Mouse (Mus musculus) liver, embryonic 14.5 days (tissue): ENCODE data around the gene Lrig1. TPM values are rescaled to one million over a fixed set of nuclear protein-coding genes. Genes with fewer than 3 reads are reported as not detected.

Source experiments
- ATAC-seq: fragments of 200-750 bp; cut with Nextera tagmentation; 2 replicates; pipeline ENCODE4 v1.8.0; 2017; ENCODE audit warnings: moderate number of reproducible peaks, mild to moderate bottlenecking, moderate library complexity; ENCODE audit not compliant: insufficient read depth
- DNase-seq, 3 experiments: peaks; one replicate each; pipeline ENCODE4 v3.0.0-alpha.2; 2012 to 2013; ENCODE audit warnings: low read depth in 3 of 3, low spot score in 3 of 3
- H3K27ac ChIP-seq: fragments of 300-500 bp; sonication (generic); 2 replicates; pipeline ENCODE4 v1.5.1; 2014; ENCODE audit warnings: moderate library complexity, mild to moderate bottlenecking, control low read depth, inconsistent platforms
- H3K27me3 ChIP-seq: fragments of 300-500 bp; sonication (generic); 2 replicates; pipeline ENCODE4 v1.6.1; 2014; ENCODE audit warnings: mild to moderate bottlenecking, low read length, moderate library complexity; ENCODE audit not compliant: control insufficient read depth, insufficient read depth
- H3K36me3 ChIP-seq: fragments of 300-500 bp; sonication (generic); replicated peaks from 2 replicates; pipeline ENCODE4 v1.6.1; 2014; ENCODE audit warnings: low read depth; ENCODE audit not compliant: control insufficient read depth, insufficient read depth
- H3K4me1 ChIP-seq, 2 experiments: fragments of 200-500 bp in 1 of 2; fragments of 300-500 bp in 1 of 2; sonication (generic) in 1 of 2; replicated peaks; 2 replicates each; pipeline ENCODE4 v1.6.1; 2012 to 2014; ENCODE audit warnings: antibody characterized with exemption in 1 of 2, inconsistent platforms in 1 of 2, low read length in 1 of 2; ENCODE audit not compliant: control insufficient read depth in 2 of 2, insufficient read depth in 2 of 2
- H3K4me2 ChIP-seq: fragments of 300-500 bp; sonication (generic); 2 replicates; pipeline ENCODE4 v1.6.1; 2014; ENCODE audit warnings: low read depth, mild to moderate bottlenecking, control low read depth, moderate library complexity
- H3K4me3 ChIP-seq, 2 experiments: fragments of 200-500 bp in 1 of 2; fragments of 300-500 bp in 1 of 2; sonication (generic) in 1 of 2; 2 replicates each; pipeline ENCODE4 v1.5.1; 2012 to 2014; ENCODE audit warnings: low read depth in 2 of 2, low read length in 2 of 2, mild to moderate bottlenecking in 2 of 2, control low read depth in 1 of 2, inconsistent platforms in 1 of 2, moderate library complexity in 1 of 2; ENCODE audit not compliant: insufficient read depth in 1 of 2
- H3K9ac ChIP-seq: fragments of 300-500 bp; sonication (generic); replicated peaks from 2 replicates; pipeline ENCODE4 v1.6.1; 2014; ENCODE audit warnings: mild to moderate bottlenecking, control low read depth, moderate library complexity
- H3K9me3 ChIP-seq: fragments of 300-500 bp; sonication (generic); 2 replicates; pipeline ENCODE4 v1.6.1; 2016; ENCODE audit warnings: low read length, mixed read lengths; ENCODE audit not compliant: control insufficient read depth
- CTCF ChIP-seq: IDR thresholded peaks from 2 replicates; pipeline ENCODE4 v1.5.1; 2016; ENCODE audit warnings: antibody characterized with exemption, low read depth, control low read depth
- EP300 ChIP-seq: IDR thresholded peaks from 2 replicates; pipeline ENCODE4 v1.6.1; 2016; ENCODE audit warnings: antibody characterized with exemption, low read depth
- WGBS: fragments of 180-500 bp; shearing (Covaris S2); extraction: QIAGEN DNeasy Blood & Tissue Kit; methylation state at CpG from one replicate; pipeline ENCODE4 v1.1.7; 2014; ENCODE audit not compliant: insufficient replicate concordance; 5-methylcytosine and 5-hydroxymethylcytosine counted together
- polyA plus RNA-seq, 2 experiments: library from polyadenylated mRNA; depleted of rRNA in 1 of 2; stranded (reverse) in 1 of 2; unstranded in 1 of 2; fragments of >200 nt; fragmentation: Nextera tagmentation in 1 of 2; extraction: Ambion mirVana in 1 of 2; gene quantifications; 2 replicates each; pipeline versions ENCODE4 v1.2.1 to v1.2.3; 2012 to 2014

The Lrig1 gene
- polyA plus RNA-seq, 2 experiments, result 2.7 to 2.8 TPM

- no peak for ATAC-seq
- no peak overlapping the region for H3K4me2 ChIP-seq
Measured at GRCm38 (mm10) chr6:94665248-94665647, 34.7 kb downstream of the Lrig1 start.

GRCm38 (mm10) chr6:94664000-94664399 is 36.0 kb downstream of the Lrig1 start:
- 69% methylated on average over 6 of the region's 6 CpGs for WGBS
- Histone ChIP-seq H3K27me3 (no peaks in the 10 kb centered on the region), H3K4me2 (no peak overlapping the region), H3K36me3 (no peaks in the 10 kb centered on the region), H3K27ac (no peak overlapping the region), H3K4me3 (no peak overlapping the region), H3K9me3 (no peaks in the 10 kb centered on the region), H3K9ac (no peak overlapping the region), H3K4me1 (peaks cover 0 to 1% of the 10 kb centered on the region in 2 experiments; a peak in 2 of 4 replicates)
- TF ChIP-seq EP300 (no peak), CTCF (no peak)
- ATAC-seq (no peak), DNase-seq (no peak)

More at GRCm38 (mm10) chr6:94665248-94665647, 34.7 kb downstream of the Lrig1 start:
- WGBS, result 58% methylated on average over 7 of the region's 7 CpGs
- no peak for TF ChIP-seq EP300
- no peak overlapping the region for H3K9ac ChIP-seq
- no peaks in the 10 kb centered on the region for H3K27me3 ChIP-seq
- H3K4me3 ChIP-seq, result no peak overlapping the region
- peaks cover 0 to 1% of the 10 kb centered on the region in 2 experiments; a peak in 2 of 4 replicates for H3K4me1 ChIP-seq
- no peak for DNase-seq
- no peak overlapping the region for H3K27ac ChIP-seq
- no peaks in the 10 kb centered on the region for H3K36me3 ChIP-seq
- H3K9me3 ChIP-seq, result no peaks in the 10 kb centered on the region

GRCm38 (mm10) chr6:94661923-94662322 is 38.0 kb downstream of the Lrig1 start:
- H3K27me3 ChIP-seq, result no peaks in the 10 kb centered on the region
- no peak overlapping the region for H3K27ac ChIP-seq
- no peak overlapping the region for H3K4me3 ChIP-seq
- no peaks in the 10 kb centered on the region for H3K9me3 ChIP-seq
- TF ChIP-seq CTCF, result no peak
- TF ChIP-seq EP300, result no peak
- H3K4me1 ChIP-seq, result peaks cover 0 to 1% of the 10 kb centered on the region in 2 experiments; a peak in 1 of 4 replicates
- H3K4me2 ChIP-seq, result no peak overlapping the region
- no peak overlapping the region for H3K9ac ChIP-seq
- ATAC-seq, result no peak
- H3K36me3 ChIP-seq, result no peaks in the 10 kb centered on the region
- DNase-seq, result no peak
- WGBS, result 63% methylated on average over 9 of the region's 9 CpGs

GRCm38 (mm10) chr6:94661321-94661720 is 38.6 kb downstream of the Lrig1 start:
- no peaks in the 10 kb centered on the region for H3K9me3 ChIP-seq
- no peak for ATAC-seq
- peaks cover 0 to 1% of the 10 kb centered on the region in 2 experiments; a peak in 1 of 4 replicates for H3K4me1 ChIP-seq
- no peak for DNase-seq
- H3K36me3 ChIP-seq, result no peaks in the 10 kb centered on the region
- no peaks in the 10 kb centered on the region for H3K27me3 ChIP-seq
- TF ChIP-seq EP300 (no peak), CTCF (no peak)
- H3K4me3 ChIP-seq, result no peak overlapping the region
- H3K27ac ChIP-seq, result no peak overlapping the region
- 75% methylated on average over 8 of the region's 8 CpGs for WGBS
- H3K9ac ChIP-seq, result no peak overlapping the region
- no peak overlapping the region for H3K4me2 ChIP-seq

- TF ChIP-seq EP300, result no peak
- TF ChIP-seq CTCF, result no peak
- ATAC-seq (no peak), DNase-seq (no peak)
- no peak overlapping the region for H3K4me2 ChIP-seq
- H3K27ac ChIP-seq, result no peak overlapping the region
- no peak overlapping the region for H3K4me3 ChIP-seq
- H3K9ac ChIP-seq, result no peak overlapping the region
- 72% methylated on average over 4 of the region's 4 CpGs for WGBS
- no peaks in the 10 kb centered on the region for H3K9me3 ChIP-seq
- no peaks in the 10 kb centered on the region for H3K36me3 ChIP-seq
- H3K27me3 ChIP-seq, result no peaks in the 10 kb centered on the region
- H3K4me1 ChIP-seq, result peaks cover 0 to 1% of the 10 kb centered on the region in 2 experiments; a peak in 1 of 4 replicates
Measured at GRCm38 (mm10) chr6:94659886-94660333, 40.0 kb downstream of the Lrig1 start.
